Mouse (Mus musculus) A20 (cell line): ENCODE measurements around the gene Cyb5rl.

Experiments used
- DNase-seq: peaks from one replicate; pipeline ENCODE4 v3.0.0-alpha.2; 2011; ENCODE audit warnings: low read depth, low spot score

Cyb5rl gene

DNA sequence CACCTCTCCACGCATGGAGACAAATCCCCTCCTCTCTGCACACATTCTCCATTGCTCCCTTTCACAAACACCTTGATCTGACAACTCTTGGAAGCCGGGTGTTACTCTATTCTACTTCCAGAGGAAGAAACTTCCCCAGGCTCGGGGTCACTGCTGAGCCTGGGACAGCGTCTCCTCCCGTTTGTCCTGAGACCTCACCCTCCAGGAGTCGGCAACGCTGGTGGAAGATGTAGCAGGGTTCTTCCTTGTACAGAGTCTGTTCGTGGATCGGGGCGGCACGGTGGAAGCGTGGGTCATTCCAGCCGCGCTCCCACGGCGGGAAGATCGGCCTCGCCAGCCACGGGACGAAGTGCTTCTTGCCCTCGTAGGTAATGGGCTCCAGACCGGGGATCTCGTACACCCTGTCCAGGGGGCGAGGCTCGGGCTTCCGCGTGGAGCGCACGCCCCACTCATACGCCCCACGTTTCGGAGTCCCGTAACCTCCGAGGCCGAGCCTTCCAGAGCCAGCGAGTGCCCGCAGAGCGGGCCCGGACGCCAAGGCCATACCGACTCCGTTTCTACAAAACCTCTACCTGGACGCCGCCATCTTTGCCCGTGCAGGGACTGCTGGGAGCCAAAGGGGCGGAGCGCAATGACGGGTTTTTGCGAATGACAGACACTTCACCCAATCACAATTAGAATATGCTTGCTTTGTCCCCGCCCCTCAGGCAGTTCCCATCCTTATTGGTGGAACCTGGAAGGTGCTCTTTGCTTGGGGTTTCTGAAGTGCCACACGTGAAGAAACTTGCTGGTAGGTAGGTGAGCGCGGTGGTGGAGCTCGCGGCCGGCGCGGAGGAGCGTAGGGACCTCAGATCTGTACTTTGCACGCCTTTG lies at the start of gene Cyb5rl, which contains the start of gene Mrpl37:
Gene Cyb5rl, plus strand, starts transcription at position 737 of the 873 bp plus-strand sequence.
Gene Mrpl37, minus strand, starts transcription at position 617 of the 873 bp plus-strand sequence.
- DNase-seq, result peak; percentile 96

DNA sequence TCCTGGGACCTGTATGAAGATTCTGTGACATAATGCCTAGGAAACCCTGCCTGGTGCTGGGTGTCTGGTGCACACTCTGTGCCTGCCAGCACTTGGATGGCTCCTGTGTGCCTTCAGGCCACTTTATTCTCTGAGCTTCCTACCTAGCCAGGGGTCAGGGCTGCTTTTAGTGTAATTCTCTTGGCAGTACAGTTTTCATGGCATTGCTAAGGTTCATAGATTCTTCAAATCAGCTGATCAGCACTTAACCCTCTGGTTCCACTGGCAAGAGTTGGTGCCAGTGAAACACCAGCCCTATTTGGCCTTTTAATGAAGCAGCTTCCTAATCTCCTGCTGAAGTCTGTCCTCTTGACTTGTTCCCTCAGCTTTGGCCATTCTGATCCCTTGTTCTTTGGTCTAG lies 49.5 kb upstream of the Cyb5rl start:
- no peak for DNase-seq

DNA sequence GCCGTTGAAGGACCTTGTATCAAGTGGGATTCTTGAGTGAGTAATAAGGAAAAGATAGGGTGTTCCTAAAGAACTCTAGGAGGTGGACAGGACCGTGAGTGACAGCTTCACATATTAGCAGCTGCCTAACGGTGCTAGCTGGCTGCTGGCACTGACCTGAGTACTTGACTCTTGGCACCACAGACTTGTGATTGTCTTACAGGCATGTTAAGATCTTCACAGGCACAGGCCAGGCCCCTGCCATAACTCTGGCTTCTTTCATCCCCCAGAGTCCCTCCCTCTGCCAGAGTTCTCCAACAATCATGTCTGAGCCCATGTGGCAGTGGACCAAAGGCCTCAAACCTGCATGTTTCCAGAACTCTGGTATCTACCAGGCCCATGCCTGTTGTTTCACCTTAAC lies 48.3 kb upstream of the Cyb5rl start:
- no peak for DNase-seq

DNA sequence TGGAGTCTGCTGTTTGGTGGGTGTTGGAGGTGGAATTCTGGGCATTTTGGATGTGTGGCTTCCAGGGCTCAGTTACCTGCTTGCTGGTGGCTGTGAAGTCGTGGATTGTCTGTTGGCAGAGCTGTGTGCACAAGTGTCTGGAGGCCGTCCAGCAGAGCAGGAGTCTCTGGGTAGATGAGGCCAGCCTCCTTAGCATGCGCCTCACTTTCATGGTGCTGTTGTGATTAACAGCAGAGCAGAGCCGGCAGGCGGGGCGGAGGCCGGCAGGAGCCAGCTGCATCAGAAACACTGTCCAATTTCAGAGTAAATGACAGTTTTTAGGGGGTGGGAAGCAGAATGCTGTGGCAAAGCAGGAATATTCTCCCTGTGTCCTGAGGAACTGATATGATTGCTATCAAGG lies 47.8 kb upstream of the Cyb5rl start:
- no peak for DNase-seq

DNA sequence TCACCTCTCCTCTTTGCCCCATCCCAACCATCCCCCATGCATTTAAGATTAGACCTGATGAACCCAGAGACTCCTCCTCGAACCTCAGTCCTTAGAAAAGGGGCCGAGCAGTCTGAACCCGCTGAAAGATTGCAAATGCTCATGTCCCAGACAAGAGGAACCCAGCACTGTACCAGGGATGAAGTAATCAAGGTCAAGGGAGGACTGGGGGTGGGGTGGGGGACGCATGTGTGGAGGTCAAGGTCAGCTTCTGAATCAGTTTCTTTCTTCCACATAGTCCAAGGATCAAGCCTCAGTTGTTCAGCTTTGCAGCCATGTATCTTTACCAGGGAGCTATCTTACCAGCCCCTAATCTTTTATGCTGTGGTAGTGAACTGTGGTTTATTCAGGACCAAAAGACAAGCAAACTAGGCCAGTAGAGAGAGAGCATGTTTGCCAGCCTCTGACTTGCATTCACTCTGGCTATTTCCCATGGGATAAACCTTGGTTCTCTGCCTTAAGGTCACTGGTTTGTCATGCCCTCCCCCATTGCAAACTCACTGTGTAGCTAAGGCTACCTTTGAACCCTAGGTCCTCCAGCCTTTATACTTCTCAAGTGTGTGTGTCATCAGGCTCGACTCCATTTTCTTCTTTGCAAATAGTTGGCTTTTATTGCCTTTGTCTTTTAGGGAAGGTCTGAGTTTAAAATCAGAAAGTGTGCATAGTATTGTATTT lies 46.3 kb upstream of the Cyb5rl start:
- DNase-seq, result no peak

DNA sequence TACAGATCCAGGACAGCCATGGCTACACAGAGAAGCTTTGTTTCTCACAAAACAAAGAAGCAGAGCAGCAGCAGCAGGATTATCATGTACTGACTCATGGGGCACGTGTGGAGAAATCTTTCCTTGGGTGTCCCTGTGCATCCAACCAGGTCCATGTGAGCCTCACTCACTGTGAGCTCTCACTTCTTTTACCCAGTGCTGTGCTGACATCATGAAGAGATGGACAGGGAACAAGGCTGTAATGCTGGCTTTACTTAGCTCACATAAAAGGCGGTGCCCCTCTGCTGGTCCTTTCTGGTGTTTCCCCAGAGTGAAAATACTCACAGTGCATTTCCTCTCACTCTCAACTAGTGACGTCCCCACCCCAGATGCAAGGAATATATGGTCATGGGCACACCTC lies 45.3 kb upstream of the Cyb5rl start:
- DNase-seq, result no peak

DNA sequence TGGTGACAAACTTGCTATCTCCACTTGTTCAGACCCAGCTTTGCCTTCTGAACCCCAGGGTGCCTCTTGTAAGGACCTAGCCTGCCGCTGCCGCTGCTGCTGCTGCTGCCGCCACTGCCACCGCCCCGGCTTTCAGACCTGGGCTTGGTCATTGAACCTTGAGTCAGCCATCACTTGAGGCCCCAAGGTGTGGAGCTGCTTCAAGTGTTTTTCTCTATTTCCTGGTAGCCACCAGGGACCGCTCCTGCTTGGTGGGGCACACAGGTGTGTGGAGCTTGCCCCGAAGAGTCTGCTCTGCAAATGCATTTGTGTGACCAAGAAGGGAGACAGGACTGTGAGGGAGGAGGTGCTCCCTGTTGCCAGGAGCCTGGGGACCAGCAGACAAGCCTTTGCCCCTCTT lies 41.9 kb upstream of the Cyb5rl start:
- no peak for DNase-seq

DNA sequence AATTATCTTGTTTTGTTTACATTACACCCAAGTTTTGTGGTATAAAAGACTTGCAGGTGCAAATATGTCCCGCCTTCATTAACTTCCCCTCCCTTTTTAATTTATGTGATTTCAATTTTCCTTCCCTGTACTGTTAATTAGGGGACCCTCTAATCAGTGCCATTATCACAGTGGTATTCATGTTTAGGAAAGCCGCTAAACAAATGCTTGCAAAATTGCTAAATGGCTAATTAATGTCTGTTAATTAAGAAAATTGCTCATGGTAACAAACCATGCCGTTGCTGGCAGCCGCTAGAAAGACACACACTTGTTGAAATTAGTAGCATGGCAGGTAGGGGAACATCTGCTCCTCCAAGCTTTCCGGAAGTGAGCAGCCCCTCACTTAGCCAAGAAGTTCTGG lies 41.4 kb upstream of the Cyb5rl start:
- no peak for DNase-seq

DNA sequence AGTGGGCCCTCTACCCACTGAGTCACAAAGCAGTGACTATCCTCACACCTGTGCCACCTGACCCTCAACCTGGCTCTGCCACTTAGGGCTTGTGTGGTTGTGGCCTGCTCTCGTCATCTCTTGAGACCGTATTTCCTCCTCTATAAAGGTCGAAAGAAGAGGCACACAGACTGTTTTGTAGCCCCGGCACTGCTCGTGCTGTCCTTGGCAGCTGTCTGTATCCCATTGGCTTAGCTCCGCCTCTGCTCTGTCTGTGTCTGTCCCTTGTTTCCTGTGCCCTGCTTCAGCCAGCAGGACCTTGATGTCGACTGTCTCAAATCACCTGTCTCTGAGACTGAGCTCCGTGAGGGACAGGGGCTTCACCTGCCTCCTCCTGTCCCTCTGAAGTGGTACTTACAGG lies 40.3 kb upstream of the Cyb5rl start:
- DNase-seq, result no peak

DNA sequence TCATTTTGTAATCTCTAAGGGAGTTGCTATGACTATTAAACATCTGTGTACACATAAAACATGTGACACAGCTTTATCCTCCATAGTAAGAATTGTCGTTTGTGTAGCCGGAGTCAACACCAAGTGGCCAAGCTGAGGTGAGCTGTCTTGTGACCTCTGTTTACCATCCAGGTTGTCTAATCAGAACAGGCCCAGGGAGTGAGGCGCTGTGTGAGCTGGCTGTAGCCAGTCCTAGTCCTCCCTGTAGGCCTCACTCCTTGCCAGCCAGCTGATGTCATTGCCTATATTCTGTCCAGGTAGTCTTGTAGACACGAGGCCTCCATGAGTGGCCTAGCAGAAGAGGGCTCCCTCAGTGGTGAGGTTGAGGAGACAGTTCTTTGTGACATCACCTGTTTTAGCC lies 31.1 kb upstream of the Cyb5rl start:
- DNase-seq, result no peak

DNA sequence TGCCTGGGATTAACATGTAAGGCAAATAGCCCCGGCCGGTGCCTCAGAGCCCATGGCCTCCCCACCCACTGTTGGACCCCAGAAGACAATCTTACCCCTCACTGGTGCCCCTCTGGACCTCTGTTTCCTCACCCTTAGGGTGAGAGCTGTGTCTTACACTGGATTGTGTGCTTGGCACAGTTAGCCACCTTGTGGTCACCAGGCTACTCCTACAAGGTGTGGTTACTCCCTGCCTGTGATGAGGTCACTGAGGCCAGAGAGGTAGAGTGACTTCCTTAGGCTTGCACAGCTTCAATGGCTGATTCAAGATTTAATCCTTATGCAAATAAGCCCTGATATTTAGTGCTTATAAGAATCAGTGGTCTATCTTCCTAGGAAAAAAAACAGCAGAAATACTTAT lies 29.8 kb upstream of the Cyb5rl start:
- no peak for DNase-seq

DNA sequence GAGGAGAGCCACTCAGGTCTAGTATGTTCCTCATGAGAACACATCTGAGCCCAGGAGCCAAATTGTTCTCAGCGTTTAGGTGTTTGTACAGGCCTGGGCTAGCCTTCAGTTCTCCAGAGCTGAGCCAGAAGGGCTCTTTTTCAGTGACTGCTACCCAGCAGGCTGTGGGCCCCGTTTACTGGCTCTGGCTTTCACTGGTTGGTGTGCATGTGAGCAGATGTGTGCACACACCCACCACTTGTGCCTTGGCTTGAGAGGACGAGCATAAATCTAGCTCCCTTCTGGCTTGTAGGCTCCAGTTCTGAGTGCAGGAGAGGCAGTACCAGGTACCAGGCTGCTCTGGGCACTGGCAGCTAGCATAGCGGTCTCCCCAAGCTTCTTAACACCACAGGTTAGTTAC lies 28.5 kb upstream of the Cyb5rl start:
- DNase-seq, result no peak

DNA sequence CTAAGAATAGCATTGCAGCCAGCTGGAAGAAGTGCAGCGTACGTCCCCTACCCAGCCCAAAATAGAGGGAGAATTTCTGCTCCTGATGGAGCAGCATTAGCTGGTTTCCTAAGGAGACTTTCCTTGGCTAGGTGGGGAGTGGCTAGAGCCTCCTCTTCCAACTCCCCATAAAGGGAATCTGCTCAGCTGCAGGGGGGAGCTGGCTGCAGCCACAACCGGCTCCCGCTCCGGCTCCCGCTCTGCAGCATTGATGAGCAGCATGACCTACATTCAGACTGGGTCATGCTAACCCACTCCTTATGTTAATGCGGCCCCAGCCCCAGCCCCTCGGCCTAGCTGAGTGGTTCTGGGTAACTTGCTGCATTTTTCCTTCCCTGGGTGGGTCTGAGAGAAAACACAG lies 27.5 kb upstream of the Cyb5rl start:
- DNase-seq, result no peak

DNA sequence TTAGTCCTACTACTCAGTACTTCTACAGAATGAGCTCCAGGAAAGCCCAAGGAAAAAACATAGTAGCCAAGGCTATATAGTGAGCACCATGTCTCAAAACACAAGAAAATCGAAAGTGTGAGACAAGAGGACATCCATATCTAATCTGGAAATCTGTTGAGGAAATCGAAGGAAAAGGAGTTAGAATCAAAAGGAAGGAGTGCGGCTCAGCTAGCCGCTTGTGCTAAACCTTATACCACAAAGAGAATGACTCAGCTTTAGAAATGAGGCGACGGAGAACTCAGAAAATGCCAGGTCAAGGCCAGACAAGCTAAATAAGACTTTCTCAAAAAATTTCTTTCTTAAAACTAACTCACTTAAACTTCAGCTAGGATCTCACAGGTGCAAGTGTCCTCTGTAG lies 24.5 kb upstream of the Cyb5rl start:
- no peak for DNase-seq

DNA sequence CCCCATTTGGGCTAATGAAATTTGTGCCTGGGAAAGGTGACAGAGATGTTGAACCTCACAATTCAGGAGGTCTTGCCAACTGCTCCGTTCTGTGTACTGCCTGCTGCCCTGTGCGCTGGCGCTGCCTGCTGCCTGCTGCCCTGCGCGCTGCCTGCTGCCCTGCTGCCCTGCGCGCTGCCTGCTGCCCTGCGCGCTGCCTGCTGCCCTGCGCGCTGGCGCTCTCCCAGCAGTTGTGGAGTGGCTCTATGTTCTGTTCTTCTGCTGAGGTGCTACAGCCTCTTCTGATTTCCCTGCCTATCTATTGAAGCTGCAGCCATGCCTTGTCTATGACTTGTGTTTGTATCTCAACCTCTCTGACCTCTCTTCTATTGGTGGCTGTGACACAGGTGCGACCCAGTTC lies 21.6 kb upstream of the Cyb5rl start:
- no peak for DNase-seq

DNA sequence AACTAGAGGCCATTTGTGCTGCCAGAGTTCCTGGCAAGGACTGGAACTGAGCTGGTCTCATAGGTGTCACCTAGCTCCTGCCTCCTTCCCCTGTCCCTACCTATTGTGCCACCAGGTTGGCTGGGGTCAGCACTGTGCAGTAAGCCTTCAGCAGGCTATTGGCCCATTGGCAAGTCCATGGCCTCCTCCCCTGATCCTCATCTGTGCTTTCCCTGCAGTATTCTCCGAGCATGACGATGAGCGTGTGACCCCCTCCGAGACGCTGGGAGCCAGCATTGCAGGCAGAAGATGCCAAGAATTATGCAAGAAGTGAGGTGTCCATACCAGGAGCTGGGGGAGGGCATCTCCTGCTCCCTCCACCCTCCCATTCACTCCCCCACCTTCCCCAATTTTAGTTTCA lies 19.0 kb upstream of the Cyb5rl start:
- no peak for DNase-seq

DNA sequence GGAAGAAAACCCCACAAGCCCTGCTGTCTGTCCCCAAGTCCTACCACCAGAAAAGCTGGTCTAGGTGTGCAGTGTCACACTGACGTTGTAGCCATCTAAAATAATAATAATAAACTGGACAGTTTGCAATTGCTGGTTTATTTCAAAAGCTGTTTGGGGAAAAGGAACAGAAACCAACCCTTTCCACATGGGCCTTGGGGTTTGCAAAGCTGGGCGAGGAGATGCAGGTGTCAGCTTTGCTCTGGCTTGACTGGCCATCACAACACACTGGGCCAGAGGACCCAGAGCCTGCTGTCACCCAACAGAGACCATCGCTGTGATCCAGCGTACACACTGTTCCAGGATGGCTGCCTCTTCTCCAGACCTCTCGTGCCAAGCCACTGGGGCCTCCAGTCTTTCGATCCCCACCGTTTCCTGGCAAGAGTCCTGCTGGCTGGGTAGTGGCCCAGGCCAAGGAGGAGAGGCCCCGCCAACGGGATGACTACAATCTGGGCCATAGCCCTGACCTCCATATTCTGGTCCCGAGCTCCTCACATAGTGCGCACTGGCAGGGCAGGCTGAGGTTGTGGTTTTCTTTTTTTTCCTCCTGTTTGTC lies 18.1 kb upstream of the Cyb5rl start:
- peak; percentile 70 for DNase-seq

DNA sequence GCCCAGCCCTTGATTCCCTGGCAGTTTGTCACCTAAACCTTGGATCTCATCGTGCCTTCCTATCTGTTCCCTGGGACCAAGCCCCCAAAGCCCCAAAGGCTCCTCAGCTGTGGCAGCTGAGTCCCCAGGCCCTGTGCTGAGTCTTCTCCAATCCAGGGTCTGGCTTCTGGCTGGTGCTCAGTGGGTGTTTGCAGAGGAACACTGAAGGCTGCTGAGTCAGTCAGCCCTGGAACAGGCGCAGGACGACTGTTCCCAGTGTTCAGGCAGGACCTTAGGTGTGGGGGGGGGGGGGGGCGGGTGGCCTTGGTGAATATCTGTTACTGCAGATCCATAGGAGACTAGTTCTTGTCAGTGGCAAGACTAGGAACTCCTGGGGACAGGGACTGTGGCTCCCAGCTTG lies 14.9 kb upstream of the Cyb5rl start:
- no peak for DNase-seq

DNA sequence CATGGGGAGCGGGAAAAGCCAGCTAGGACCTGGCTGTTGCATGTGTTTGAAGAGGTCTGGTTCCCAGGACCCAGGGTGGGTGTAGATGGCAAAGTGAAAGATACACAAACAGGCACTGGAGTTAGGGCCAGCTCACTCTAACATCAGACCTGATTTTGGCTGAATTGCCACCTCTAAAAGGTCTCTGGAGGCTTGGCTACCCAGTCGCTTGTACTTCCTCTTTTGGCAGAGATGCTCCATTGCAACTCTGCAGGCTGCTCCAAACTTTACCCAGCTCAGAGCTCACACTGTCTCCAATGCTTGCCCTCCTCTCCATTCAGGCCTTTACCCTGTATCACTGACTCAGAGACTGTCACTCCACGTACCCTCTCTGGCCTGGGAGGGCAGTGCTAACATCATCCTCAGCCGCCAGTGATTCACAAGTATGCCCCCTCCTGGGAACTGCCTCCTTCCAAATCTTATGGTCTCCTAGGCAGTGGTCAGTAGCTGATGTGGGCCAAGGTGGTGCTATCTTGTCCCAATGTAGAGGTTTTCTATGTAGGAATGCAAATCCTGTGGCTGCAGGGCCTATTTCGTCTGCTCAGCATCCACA lies 13.7 kb upstream of the Cyb5rl start:
- peak; percentile 56 for DNase-seq

DNA sequence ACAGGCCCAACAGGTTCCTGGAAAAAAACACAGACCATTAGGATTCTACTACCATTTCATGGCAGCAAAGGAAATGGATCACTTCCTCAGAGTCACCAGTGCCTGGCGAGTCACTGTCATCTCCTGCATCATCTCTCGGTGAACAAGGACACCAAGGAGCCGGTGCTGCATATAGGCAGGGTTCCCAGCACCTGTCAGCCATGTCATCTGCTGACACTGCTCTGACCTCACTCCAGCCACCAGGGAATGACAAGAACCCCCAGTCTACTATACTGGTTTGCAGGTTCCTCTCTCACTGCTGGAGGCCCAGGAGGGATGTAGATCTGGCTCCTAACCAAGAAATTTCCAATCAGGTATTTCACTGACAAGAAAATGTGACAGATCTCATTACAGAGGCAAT lies 10.7 kb upstream of the Cyb5rl start:
- no peak for DNase-seq

DNA sequence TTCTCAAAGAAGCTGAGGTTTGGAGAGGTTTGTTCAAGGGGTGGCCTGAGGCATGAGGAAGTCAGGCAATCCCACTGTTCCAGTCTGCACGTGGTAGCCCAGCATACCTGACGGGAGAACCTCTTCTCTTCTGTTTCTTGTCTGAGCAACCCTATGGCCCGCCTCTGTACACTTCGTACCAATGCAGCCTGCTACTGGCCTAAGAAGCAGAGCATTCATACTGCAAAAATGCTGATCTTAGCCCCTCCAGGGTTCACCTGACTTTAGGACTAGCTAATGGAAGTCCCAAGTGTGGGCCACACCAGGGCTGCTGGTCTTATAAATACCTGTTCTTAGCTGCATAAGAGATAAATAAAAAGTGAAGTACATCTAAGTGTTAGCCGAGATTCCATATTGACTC lies 8.4 kb upstream of the Cyb5rl start:
- no peak for DNase-seq

DNA sequence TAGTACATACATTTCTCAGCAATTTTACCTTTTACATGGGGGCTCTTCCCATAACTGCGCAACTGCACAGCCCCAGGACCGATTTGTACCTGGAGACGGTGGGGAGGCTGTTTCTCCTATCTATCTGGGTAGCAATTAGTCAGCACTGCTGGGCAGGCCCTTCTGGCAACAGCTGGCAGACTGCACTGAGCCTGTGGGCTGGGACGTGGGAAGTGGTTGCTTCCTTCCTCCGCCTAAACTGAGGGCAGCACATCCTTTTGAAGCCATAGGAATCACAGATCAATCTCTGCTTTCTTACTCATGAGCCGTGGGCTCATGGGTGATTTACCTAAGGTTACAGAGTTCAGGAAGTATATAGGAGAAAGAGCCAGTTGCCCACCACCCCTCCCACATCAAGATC lies 8.0 kb upstream of the Cyb5rl start:
- no peak for DNase-seq
